Mouse (Mus musculus): Measurements from ENCODE around the gene Slc41a2. TPM values are rescaled to one million over a fixed set of nuclear protein-coding genes. Genes with fewer than 3 reads are reported as not detected.

Slc41a2 gene
- total and polyA plus RNA-seq, 2 experiments from 2014 or later, result 11.9 to 42.0 TPM

- Histone ChIP-seq H3K4me1 (ENCODE audit: insufficient read depth, low read length) (no peaks in the 10 kb centered on the region), H3K4me2 (ENCODE audit: low read depth, low read length, poor library complexity, severe bottlenecking) (peak overlapping the region; percentile 72), H3K4me3 (ENCODE audit: low read depth, low read length) (peak overlapping the region; percentile 77), H3K36me3 (ENCODE audit: insufficient read depth, low read length) (no peaks in the 10 kb centered on the region), H3K9ac (replicated peaks; ENCODE audit: low read length, poor library complexity, severe bottlenecking) (no peak overlapping the region), H3K27ac (ENCODE audit: low read depth, low read length) (no peak overlapping the region), H3K9me3 (ENCODE audit: low read length) (no peaks in the 10 kb centered on the region), H3K27me3 (ENCODE audit: insufficient read depth, low read length) (peaks cover 4% of the 10 kb centered on the region; the same call in 1 of the 2 replicates)
- ATAC-seq (ENCODE audit: low FRiP score) (no peak), DNase-seq (ENCODE audit: low spot score) (no peak)
- TF ChIP-seq CTCF (IDR thresholded peaks at IDR 0.05), result no peak
- WGBS, result 28% methylated on average over 7 of the region's 7 CpGs
These were observed 1.3 kb downstream of the Slc41a2 start for GRCm38 (mm10) chr10:83336336-83336735.

DNA sequence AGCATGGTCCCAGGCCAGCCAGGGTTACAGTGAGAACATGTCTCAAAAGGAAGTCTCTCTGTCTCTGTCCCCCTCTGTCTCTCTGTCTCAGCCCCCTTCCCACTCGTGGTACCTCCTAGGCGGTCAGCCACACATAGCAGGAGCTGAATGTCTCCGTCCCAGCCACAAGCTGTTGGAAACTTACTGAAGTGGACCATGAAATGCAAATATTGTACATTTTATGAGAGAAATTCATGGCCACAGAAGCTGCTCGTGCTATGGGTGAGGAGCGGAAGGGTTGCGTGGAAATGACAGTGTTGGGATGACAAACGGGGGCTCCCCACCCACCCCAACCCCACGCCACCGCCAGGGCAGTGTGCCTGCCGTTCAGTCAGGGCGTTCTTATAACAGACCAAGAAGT lies 5.1 kb downstream of the Slc41a2 start:
- H3K27me3 ChIP-seq (ENCODE audit: insufficient read depth, low read length), result peaks cover 4% of the 10 kb centered on the region; the same call in 1 of the 2 replicates
- no peak for TF ChIP-seq CTCF (IDR thresholded peaks at IDR 0.05)
- no peak for DNase-seq (ENCODE audit: low spot score)
- no peaks in the 10 kb centered on the region for H3K9me3 ChIP-seq (ENCODE audit: low read length)
- no peak for ATAC-seq (ENCODE audit: low FRiP score)
- no peaks in the 10 kb centered on the region for H3K4me1 ChIP-seq (ENCODE audit: insufficient read depth, low read length)
- no peaks in the 10 kb centered on the region for H3K36me3 ChIP-seq (ENCODE audit: insufficient read depth, low read length)
- no peak overlapping the region for H3K4me3 ChIP-seq (ENCODE audit: low read depth, low read length)
- H3K27ac ChIP-seq (ENCODE audit: low read depth, low read length), result no peak overlapping the region
- H3K9ac ChIP-seq (replicated peaks; ENCODE audit: low read length, poor library complexity, severe bottlenecking), result no peak overlapping the region
- no peak overlapping the region for H3K4me2 ChIP-seq (ENCODE audit: low read depth, low read length, poor library complexity, severe bottlenecking)
- WGBS, result 88% methylated on average over 11 of the region's 11 CpGs

DNA sequence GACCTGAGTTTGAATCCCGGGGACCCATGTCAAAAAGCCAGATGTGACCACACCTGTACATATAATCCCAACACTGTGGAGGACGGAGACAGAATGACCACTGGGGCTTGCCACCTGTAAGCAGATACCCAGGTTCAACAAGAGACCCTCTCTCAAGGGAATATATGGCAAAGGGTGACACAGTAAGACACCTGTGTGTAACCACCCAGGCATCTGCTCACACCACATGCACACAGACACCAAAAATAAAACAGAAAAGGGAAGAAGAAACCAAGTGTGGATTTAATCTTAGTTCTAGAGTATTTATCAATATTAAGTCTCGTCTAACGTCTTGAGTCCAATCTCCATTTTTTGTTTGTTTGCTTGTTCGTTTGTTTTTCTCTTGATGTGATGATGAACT lies 5.9 kb downstream of the Slc41a2 start:
- H3K27ac ChIP-seq (ENCODE audit: low read depth, low read length), result no peak overlapping the region
- no peak for TF ChIP-seq CTCF (IDR thresholded peaks at IDR 0.05)
- no peaks in the 10 kb centered on the region for H3K36me3 ChIP-seq (ENCODE audit: insufficient read depth, low read length)
- ATAC-seq (ENCODE audit: low FRiP score), result no peak
- peaks cover 4% of the 10 kb centered on the region; the same call in 1 of the 2 replicates for H3K27me3 ChIP-seq (ENCODE audit: insufficient read depth, low read length)
- H3K9me3 ChIP-seq (ENCODE audit: low read length), result no peaks in the 10 kb centered on the region
- 93% methylated on average over 5 of the region's 5 CpGs for WGBS
- DNase-seq (ENCODE audit: low spot score), result no peak
- no peaks in the 10 kb centered on the region for H3K4me1 ChIP-seq (ENCODE audit: insufficient read depth, low read length)
- H3K9ac ChIP-seq (replicated peaks; ENCODE audit: low read length, poor library complexity, severe bottlenecking), result no peak overlapping the region
- no peak overlapping the region for H3K4me2 ChIP-seq (ENCODE audit: low read depth, low read length, poor library complexity, severe bottlenecking)
- no peak overlapping the region for H3K4me3 ChIP-seq (ENCODE audit: low read depth, low read length)

- Histone ChIP-seq H3K9me3 (ENCODE audit: low read length) (no peaks in the 10 kb centered on the region), H3K9ac (replicated peaks; ENCODE audit: low read length, poor library complexity, severe bottlenecking) (no peak overlapping the region), H3K4me3 (ENCODE audit: low read depth, low read length) (no peak overlapping the region), H3K4me1 (ENCODE audit: insufficient read depth, low read length) (no peaks in the 10 kb centered on the region), H3K27ac (ENCODE audit: low read depth, low read length) (no peak overlapping the region), H3K4me2 (ENCODE audit: low read depth, low read length, poor library complexity, severe bottlenecking) (no peak overlapping the region), H3K36me3 (ENCODE audit: insufficient read depth, low read length) (no peaks in the 10 kb centered on the region), H3K27me3 (ENCODE audit: insufficient read depth, low read length) (peaks cover 4% of the 10 kb centered on the region; the same call in 1 of the 2 replicates)
- WGBS, result 72% methylated on average over 6 of the region's 6 CpGs
- TF ChIP-seq CTCF (IDR thresholded peaks at IDR 0.05), result no peak
- no peak for DNase-seq (ENCODE audit: low spot score)
- no peak for ATAC-seq (ENCODE audit: low FRiP score)
These were observed 7.3 kb downstream of the Slc41a2 start for GRCm38 (mm10) chr10:83330336-83330735.

DNA sequence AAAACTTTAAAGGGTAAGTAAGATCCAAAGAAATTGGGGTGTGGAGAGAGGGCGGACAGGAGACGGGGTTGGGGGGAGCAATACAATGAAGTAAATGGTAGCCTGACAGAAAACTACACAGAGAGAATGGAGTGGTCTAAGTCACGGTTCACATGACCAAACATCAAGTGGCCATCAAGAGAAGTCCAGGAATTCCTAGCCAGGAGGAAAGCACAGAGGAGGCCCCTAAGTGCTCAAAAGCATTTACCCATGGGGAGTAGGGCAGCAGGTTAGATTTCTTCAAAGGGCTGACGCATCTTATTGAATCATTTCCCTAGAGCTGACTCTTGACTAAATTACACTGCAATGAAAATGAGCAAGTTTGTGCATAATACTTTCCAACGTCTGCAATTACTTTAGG lies 8.9 kb downstream of the Slc41a2 start:
- Histone ChIP-seq H3K9ac (replicated peaks; ENCODE audit: low read length, poor library complexity, severe bottlenecking) (no peak overlapping the region), H3K4me1 (ENCODE audit: insufficient read depth, low read length) (no peaks in the 10 kb centered on the region), H3K27me3 (ENCODE audit: insufficient read depth, low read length) (no peaks in the 10 kb centered on the region), H3K36me3 (ENCODE audit: insufficient read depth, low read length) (no peaks in the 10 kb centered on the region), H3K4me3 (ENCODE audit: low read depth, low read length) (no peak overlapping the region), H3K4me2 (ENCODE audit: low read depth, low read length, poor library complexity, severe bottlenecking) (no peak overlapping the region), H3K9me3 (ENCODE audit: low read length) (no peaks in the 10 kb centered on the region), H3K27ac (ENCODE audit: low read depth, low read length) (no peak overlapping the region)
- no peak for TF ChIP-seq CTCF (IDR thresholded peaks at IDR 0.05)
- DNase-seq (ENCODE audit: low spot score) (no peak), ATAC-seq (ENCODE audit: low FRiP score) (no peak)
- 78% methylated on average over 5 of the region's 5 CpGs for WGBS

- no peak for ATAC-seq (ENCODE audit: low FRiP score)
- Histone ChIP-seq H3K36me3 (ENCODE audit: insufficient read depth, low read length) (no peaks in the 10 kb centered on the region), H3K27me3 (ENCODE audit: insufficient read depth, low read length) (no peaks in the 10 kb centered on the region), H3K9ac (replicated peaks; ENCODE audit: low read length, poor library complexity, severe bottlenecking) (no peak overlapping the region), H3K9me3 (ENCODE audit: low read length) (no peaks in the 10 kb centered on the region), H3K4me3 (ENCODE audit: low read depth, low read length) (no peak overlapping the region), H3K4me1 (ENCODE audit: insufficient read depth, low read length) (peaks cover 6% of the 10 kb centered on the region; the same call in 1 of the 2 replicates), H3K4me2 (ENCODE audit: low read depth, low read length, poor library complexity, severe bottlenecking) (no peak overlapping the region), H3K27ac (ENCODE audit: low read depth, low read length) (no peak overlapping the region)
- no peak for TF ChIP-seq CTCF (IDR thresholded peaks at IDR 0.05)
- 94% methylated on average over 14 of the region's 14 CpGs for WGBS
- no peak for DNase-seq (ENCODE audit: low spot score)
These were observed 10.9 kb downstream of the Slc41a2 start for GRCm38 (mm10) chr10:83326648-83327285.
